Mouse (Mus musculus) hindbrain, embryonic 11.5 days (tissue): ENCODE data around the gene Shld1. TPM values are rescaled to one million over a fixed set of nuclear protein-coding genes. Genes with fewer than 3 reads are reported as not detected.

Experiments
- ATAC-seq: fragments of 200-750 bp; cut with Nextera tagmentation; 2 replicates; pipeline ENCODE4 v1.8.0; 2017; ENCODE audit warnings: mild to moderate bottlenecking, moderate TSS enrichment, moderate library complexity; ENCODE audit not compliant: low FRiP score
- DNase-seq: peaks from one replicate; pipeline ENCODE4 v3.0.0-alpha.2; 2015; ENCODE audit warnings: low spot score
- H3K27ac ChIP-seq: fragments of 300-500 bp; sonication (generic); 2 replicates; pipeline ENCODE4 v1.5.1; 2014; ENCODE audit warnings: mild to moderate bottlenecking, low read depth, low read length
- H3K27me3 ChIP-seq: fragments of 300-500 bp; sonication (generic); 2 replicates; pipeline ENCODE4 v1.6.1; 2014; ENCODE audit warnings: mild to moderate bottlenecking, low read length, moderate library complexity, mixed read lengths; ENCODE audit not compliant: control insufficient read depth, insufficient read depth
- H3K36me3 ChIP-seq: fragments of 300-500 bp; sonication (generic); 2 replicates; pipeline ENCODE4 v1.6.1; 2014; ENCODE audit warnings: mild to moderate bottlenecking, low read length, moderate library complexity, mixed read lengths; ENCODE audit not compliant: control insufficient read depth, insufficient read depth
- H3K4me1 ChIP-seq: fragments of 300-500 bp; sonication (generic); replicated peaks from 2 replicates; pipeline ENCODE4 v1.6.1; 2014; ENCODE audit warnings: low read length, mixed read lengths; ENCODE audit not compliant: control insufficient read depth, insufficient read depth
- H3K4me2 ChIP-seq: fragments of 300-500 bp; sonication (generic); replicated peaks from 2 replicates; pipeline ENCODE4 v1.6.1; 2014; ENCODE audit warnings: mild to moderate bottlenecking, low read depth, low read length
- H3K4me3 ChIP-seq: fragments of 300-500 bp; sonication (generic); 2 replicates; pipeline ENCODE4 v1.5.1; 2014; ENCODE audit warnings: low read depth, low read length
- H3K9ac ChIP-seq: fragments of 300-500 bp; sonication (generic); 2 replicates; pipeline ENCODE4 v1.6.1; 2014; ENCODE audit warnings: low read depth, low read length
- H3K9me3 ChIP-seq: fragments of 300-500 bp; sonication (generic); 2 replicates; pipeline ENCODE4 v1.6.1; 2016; ENCODE audit warnings: low read length; ENCODE audit not compliant: control insufficient read depth
- WGBS: fragments of 180-500 bp; shearing (Covaris S2); extraction: QIAGEN DNeasy Blood & Tissue Kit; methylation state at CpG from one replicate; pipeline ENCODE4 v1.1.7; 2014; 5-methylcytosine and 5-hydroxymethylcytosine counted together
- polyA plus RNA-seq: library from polyadenylated mRNA; unstranded; fragments of >200 nt; fragmentation: Nextera tagmentation; extraction: Ambion mirVana; gene quantifications from 2 replicates; pipeline ENCODE4 v1.2.1, GENCODE M21; 2014

The Shld1 gene
- polyA plus RNA-seq, 1 experiment from 2014 or later = 20.0 TPM

- no peak overlapping the region for H3K4me3 ChIP-seq
- ATAC-seq (no peak), DNase-seq (no peak)
- H3K9ac ChIP-seq = no peak overlapping the region
- 68% methylated on average over 7 of the region's 7 CpGs for WGBS
- H3K27ac ChIP-seq = no peak overlapping the region
- H3K36me3 ChIP-seq = no peaks in the 10 kb centered on the region
- no peaks in the 10 kb centered on the region for H3K4me1 ChIP-seq
- H3K4me2 ChIP-seq = no peak overlapping the region
- no peaks in the 10 kb centered on the region for H3K27me3 ChIP-seq
- H3K9me3 ChIP-seq = no peaks in the 10 kb centered on the region
These were observed 11.0 kb downstream of the Shld1 start for GRCm38 (mm10) chr2:132697695-132698094.

DNA sequence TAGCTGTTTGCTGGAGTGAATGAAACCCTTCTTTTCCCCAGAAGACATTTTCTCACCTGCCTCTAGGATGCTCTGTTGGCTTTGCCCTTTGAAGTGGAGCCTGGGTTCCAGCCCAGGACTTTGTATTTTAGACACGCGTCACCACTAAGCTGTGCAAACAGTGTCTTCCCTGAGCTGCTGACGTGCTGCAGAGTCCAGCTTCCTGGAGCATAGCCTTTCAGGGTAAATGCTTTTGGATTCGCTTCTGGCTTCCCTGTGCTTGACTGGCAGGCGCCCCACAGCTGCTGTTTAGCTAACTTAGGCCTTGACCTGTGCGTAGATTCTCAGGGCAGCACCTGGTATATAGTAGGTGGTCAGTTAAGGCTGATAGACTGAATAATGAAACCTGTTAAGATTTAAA lies 11.7 kb downstream of the Shld1 start:
- no peak overlapping the region for H3K4me3 ChIP-seq
- H3K27me3 ChIP-seq = no peaks in the 10 kb centered on the region
- H3K9ac ChIP-seq = no peak overlapping the region
- no peaks in the 10 kb centered on the region for H3K4me1 ChIP-seq
- WGBS = 82% methylated on average over 6 of the region's 6 CpGs
- ATAC-seq (no peak), DNase-seq (no peak)
- no peak overlapping the region for H3K4me2 ChIP-seq
- no peak overlapping the region for H3K27ac ChIP-seq
- H3K9me3 ChIP-seq = no peaks in the 10 kb centered on the region
- no peaks in the 10 kb centered on the region for H3K36me3 ChIP-seq

DNA sequence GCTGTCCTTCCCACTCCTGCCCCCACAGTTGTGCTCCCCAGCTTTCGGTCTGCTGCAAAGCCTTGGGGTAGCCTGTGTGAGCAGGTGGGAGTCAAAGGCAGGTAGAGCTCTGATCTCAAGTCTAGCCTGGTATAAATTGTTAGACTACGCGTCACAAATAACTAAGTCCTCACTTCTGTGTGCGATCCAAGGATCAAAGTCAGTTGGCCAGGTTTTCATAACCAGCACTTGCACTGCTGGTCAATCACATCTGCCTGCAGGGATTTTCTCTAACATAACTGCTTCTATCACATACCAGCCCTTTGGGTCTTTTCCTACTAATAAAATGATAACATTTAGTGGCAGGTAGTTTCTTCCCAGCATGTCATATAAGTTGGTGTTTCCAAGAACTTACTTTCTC lies 14.2 kb downstream of the Shld1 start:
- Histone ChIP-seq H3K36me3 (no peaks in the 10 kb centered on the region), H3K4me2 (no peak overlapping the region), H3K9me3 (no peaks in the 10 kb centered on the region), H3K4me3 (no peak overlapping the region), H3K4me1 (no peaks in the 10 kb centered on the region), H3K9ac (no peak overlapping the region), H3K27ac (no peak overlapping the region), H3K27me3 (no peaks in the 10 kb centered on the region)
- ATAC-seq (no peak), DNase-seq (no peak)
- 89% methylated on average over 4 of the region's 4 CpGs for WGBS

- H3K9me3 ChIP-seq = no peaks in the 10 kb centered on the region
- no peak overlapping the region for H3K27ac ChIP-seq
- no peak overlapping the region for H3K4me3 ChIP-seq
- peak; percentile 78 for DNase-seq
- H3K36me3 ChIP-seq = no peaks in the 10 kb centered on the region
- peak; percentile 73 for ATAC-seq
- H3K9ac ChIP-seq = no peak overlapping the region
- no peaks in the 10 kb centered on the region for H3K4me1 ChIP-seq
- WGBS = 21% methylated on average over 7 of the region's 7 CpGs
- H3K4me2 ChIP-seq = no peak overlapping the region
- H3K27me3 ChIP-seq = no peaks in the 10 kb centered on the region
These were observed 14.7 kb downstream of the Shld1 start for GRCm38 (mm10) chr2:132701451-132701886.

DNA sequence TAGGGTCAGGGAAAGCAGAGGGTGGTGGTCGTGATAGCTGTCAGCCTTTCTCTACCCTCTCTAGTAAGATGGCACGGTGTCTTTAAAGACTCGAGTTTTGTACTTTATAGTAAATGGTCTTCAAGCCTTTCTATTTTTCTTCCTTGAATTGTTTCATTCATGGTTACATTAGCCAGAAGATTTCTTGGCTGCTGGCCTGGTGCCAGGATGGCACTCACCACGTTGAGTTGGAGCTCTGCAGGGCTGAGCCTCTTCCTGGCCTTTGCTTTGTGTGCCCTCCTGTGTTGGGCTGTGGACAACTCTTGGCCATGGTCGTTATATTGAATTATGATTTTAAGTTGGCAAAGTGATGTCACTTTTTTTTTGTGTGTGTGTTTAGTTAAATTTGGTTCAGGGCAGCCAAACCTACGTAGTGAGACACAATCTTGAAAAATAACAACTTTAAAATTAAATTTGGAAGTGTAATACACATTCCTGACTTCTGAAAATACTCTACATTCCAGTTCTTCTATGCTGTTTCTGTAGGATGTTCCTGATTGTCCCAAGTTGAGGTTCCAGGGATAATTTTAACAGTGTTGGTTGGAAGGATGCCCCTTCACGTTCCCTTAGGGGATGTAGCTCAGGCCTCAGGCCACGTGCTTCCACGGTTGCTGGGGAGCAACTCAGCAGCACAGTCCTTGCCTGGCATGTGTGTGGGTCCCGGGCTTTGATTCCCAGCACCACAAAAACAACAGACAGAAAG lies 18.7 kb downstream of the Shld1 start:
- no peaks in the 10 kb centered on the region for H3K4me1 ChIP-seq
- no peaks in the 10 kb centered on the region for H3K9me3 ChIP-seq
- no peak overlapping the region for H3K9ac ChIP-seq
- no peak overlapping the region for H3K27ac ChIP-seq
- WGBS = 87% methylated on average over 10 of the region's 10 CpGs
- H3K4me2 ChIP-seq = no peak overlapping the region
- ATAC-seq = no peak
- no peak overlapping the region for H3K4me3 ChIP-seq
- DNase-seq = no peak
- H3K36me3 ChIP-seq = no peaks in the 10 kb centered on the region
- H3K27me3 ChIP-seq = no peaks in the 10 kb centered on the region

DNA sequence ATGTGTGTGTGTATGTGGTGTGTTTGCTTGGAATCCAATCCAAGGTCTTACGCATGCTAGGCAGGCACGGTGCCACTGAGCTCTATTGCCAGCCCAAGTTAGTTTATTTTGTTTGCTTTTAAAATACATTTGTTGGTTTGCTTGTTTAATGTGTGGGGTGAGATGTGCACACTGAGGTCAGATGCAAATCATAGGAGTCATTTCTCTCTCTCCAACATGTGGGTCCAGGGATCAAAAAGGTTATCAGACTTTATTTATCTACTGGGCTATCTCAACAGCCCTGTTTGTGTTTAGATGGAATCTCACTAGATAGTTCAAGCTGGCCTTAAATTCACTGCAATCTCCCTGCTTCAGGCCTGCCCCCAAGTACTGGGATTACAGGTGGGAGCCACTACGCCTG lies 19.6 kb downstream of the Shld1 start:
- Histone ChIP-seq H3K27me3 (no peaks in the 10 kb centered on the region), H3K27ac (no peak overlapping the region), H3K9me3 (no peaks in the 10 kb centered on the region), H3K4me3 (no peak overlapping the region), H3K4me1 (no peaks in the 10 kb centered on the region), H3K4me2 (no peak overlapping the region), H3K36me3 (no peaks in the 10 kb centered on the region), H3K9ac (no peak overlapping the region)
- DNase-seq = no peak
- WGBS = 97% methylated on average over 3 of the region's 3 CpGs
- no peak for ATAC-seq

DNA sequence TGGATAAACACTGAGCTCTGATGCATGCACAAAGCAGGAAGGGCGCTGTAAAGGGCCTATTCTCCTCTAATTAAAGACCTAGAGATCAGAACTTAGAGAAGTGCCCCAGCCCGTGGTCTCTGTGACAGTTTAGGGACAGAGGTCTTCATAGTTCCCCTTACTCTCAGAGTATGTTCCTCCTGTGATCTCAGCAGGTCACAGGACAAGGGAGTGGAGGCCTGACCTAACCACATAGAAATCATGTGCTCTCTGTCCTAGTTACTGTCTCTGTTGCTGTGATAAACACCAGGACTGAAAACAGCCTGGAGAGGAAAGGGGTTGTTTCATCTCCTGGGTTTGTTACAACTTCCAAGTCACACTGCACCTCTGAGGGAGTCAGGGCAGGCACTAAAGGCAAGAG lies 23.8 kb downstream of the Shld1 start:
- Histone ChIP-seq H3K4me3 (no peak overlapping the region), H3K9ac (no peak overlapping the region), H3K27ac (no peak overlapping the region), H3K9me3 (no peaks in the 10 kb centered on the region), H3K4me1 (no peaks in the 10 kb centered on the region), H3K4me2 (no peak overlapping the region), H3K36me3 (no peaks in the 10 kb centered on the region), H3K27me3 (no peaks in the 10 kb centered on the region)
- 73% methylated on average over 2 of the region's 2 CpGs for WGBS
- DNase-seq = no peak
- ATAC-seq = no peak

DNA sequence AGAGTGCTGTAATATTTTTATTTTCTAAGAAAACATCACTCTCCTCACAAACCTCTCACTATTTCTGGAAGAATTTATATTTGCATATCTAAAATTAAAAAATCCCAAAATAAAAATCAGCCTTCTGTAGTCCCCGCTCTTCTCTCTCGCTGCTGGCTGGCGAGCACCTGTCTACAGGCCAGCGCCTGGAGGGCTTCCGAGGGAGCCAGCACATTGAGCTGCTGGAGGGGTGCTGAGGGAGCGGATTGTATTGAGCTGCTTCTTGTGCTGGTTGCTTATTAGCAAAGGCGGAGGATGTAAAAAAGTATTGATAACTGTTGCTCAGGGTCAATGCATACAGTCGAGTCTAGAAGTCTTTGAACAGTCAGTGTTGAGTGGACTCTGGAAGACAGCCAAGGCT lies 25.3 kb downstream of the Shld1 start:
- Histone ChIP-seq H3K36me3 (no peaks in the 10 kb centered on the region), H3K9me3 (no peaks in the 10 kb centered on the region), H3K4me1 (no peaks in the 10 kb centered on the region), H3K9ac (no peak overlapping the region), H3K4me3 (no peak overlapping the region), H3K27ac (no peak overlapping the region), H3K4me2 (no peak overlapping the region), H3K27me3 (no peaks in the 10 kb centered on the region)
- WGBS = 93% methylated on average over 8 of the region's 8 CpGs
- no peak for DNase-seq
- no peak for ATAC-seq

GRCm38 (mm10) chr2:132714522-132714921 lies 27.8 kb downstream of the Shld1 start:
- 85% methylated on average over 7 of the region's 7 CpGs for WGBS
- H3K36me3 ChIP-seq = no peaks in the 10 kb centered on the region
- no peaks in the 10 kb centered on the region for H3K9me3 ChIP-seq
- no peaks in the 10 kb centered on the region for H3K4me1 ChIP-seq
- no peak for ATAC-seq
- H3K9ac ChIP-seq = no peak overlapping the region
- H3K27ac ChIP-seq = no peak overlapping the region
- no peak overlapping the region for H3K4me2 ChIP-seq
- H3K27me3 ChIP-seq = no peaks in the 10 kb centered on the region
- H3K4me3 ChIP-seq = no peak overlapping the region
- DNase-seq = no peak
